Mouse (Mus musculus) cerebellum, adult 2 months (tissue): ENCODE results near the gene Lix1l. TPM values are rescaled to one million over a fixed set of nuclear protein-coding genes. Genes with fewer than 3 reads are reported as not detected.

ENCODE experiments used
- DNase-seq, 2 experiments: peaks; one replicate each; pipeline ENCODE4 v3.0.0; 2021
- H3K27ac ChIP-seq: fragments of 200-500 bp; 2 replicates; pipeline ENCODE4 v1.5.1; 2012; ENCODE audit warnings: low read length, control low read depth, inconsistent platforms; ENCODE audit not compliant: insufficient read depth
- H3K27me3 ChIP-seq: fragments of 200-500 bp; 2 replicates; pipeline ENCODE4 v1.6.1; 2012; ENCODE audit warnings: inconsistent platforms, mild to moderate bottlenecking, low read length, moderate library complexity; ENCODE audit not compliant: control insufficient read depth, insufficient read depth
- H3K4me1 ChIP-seq: fragments of 200-500 bp; 2 replicates; pipeline ENCODE4 v1.6.1; 2011; ENCODE audit warnings: low read length; ENCODE audit not compliant: control insufficient read depth, insufficient read depth
- H3K4me3 ChIP-seq: fragments of 200-500 bp; replicated peaks from 2 replicates; pipeline ENCODE3; 2011; ENCODE audit warnings: mild to moderate bottlenecking, low read depth, low read length, control low read depth; ENCODE audit not compliant: insufficient read depth
- CTCF ChIP-seq: fragments of 200-500 bp; IDR thresholded peaks from 2 replicates; pipeline ENCODE4 v1.5.1; 2011; ENCODE audit warnings: low read depth, mild to moderate bottlenecking, control low read depth, low read length, moderate library complexity, borderline replicate concordance; ENCODE audit not compliant: insufficient read depth
- POLR2A ChIP-seq: fragments of 200-500 bp; IDR thresholded peaks from 2 replicates; pipeline ENCODE4 v1.6.1; 2011; ENCODE audit warnings: low read length, control low read depth, borderline replicate concordance; ENCODE audit not compliant: insufficient read depth
- WGBS: fragments of 180-500 bp; shearing (Covaris S2); methylation state at CpG from one replicate; pipeline ENCODE4 v1.1.7; 2018; 5-methylcytosine and 5-hydroxymethylcytosine counted together
- polyA plus RNA-seq: library from polyadenylated mRNA; depleted of rRNA; stranded (reverse); fragments of >200 nt; gene quantifications from 2 replicates; pipeline ENCODE4 v1.2.3, GENCODE M21; 2012; rRNA removed

Lix1l gene
- polyA plus RNA-seq, 1 experiment: 24.7 TPM

DNA sequence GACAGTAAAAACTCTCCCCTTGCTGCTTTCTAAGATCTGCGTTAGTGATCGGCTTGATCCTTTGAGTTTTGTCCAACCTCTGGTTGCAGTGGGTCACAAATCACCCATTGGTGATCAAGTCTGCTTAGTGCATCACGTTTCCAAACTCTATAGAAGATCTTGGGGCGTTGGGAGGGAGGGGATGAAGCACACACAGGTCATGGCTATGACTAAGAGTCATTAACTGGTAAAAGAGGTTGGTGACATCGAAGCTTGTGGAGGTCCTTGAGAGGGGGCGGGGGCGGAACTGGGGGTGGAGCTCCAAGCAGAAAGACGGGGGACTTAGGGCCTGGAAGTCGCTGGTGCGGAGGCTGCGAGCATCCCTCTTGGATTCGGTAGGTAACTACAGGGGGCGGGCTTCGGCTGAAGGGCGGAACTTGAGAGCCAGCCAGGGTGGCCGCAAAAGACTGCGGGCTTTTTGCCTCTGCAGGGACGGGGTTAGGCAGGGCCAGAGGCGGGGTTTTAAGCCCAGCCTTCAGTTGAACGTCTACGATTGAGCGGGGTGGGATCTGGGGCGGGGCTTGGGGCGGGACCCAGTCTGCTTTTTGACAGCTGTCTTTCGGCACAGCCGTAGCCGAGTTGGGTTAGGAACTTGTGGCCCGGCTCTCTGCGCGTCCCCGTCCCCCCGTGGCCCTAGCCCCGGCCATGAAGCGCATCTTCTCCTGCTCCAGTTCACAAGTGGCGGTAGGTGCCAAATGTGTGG is 68.9 kb downstream of the Lix1l start, which contains the start of gene Ankrd35:
Gene Ankrd35 (plus strand): TSS at position 405 of the 742 bp plus-strand sequence.
- no peaks in the 10 kb centered on the region for H3K4me1 ChIP-seq
- no peaks in the 10 kb centered on the region for H3K27me3 ChIP-seq
- H3K4me3 ChIP-seq: peak within 1 kb of the TSS; percentile 68
- DNase-seq: peak; percentile 82 to 86
- WGBS: 5% methylated on average over 35 of the region's 35 CpGs
- TF ChIP-seq POLR2A: peak; percentile 13; the same call in 1 of the 2 replicates
- no peak for TF ChIP-seq CTCF
- H3K27ac ChIP-seq: no peak within 1 kb of the TSS

DNA sequence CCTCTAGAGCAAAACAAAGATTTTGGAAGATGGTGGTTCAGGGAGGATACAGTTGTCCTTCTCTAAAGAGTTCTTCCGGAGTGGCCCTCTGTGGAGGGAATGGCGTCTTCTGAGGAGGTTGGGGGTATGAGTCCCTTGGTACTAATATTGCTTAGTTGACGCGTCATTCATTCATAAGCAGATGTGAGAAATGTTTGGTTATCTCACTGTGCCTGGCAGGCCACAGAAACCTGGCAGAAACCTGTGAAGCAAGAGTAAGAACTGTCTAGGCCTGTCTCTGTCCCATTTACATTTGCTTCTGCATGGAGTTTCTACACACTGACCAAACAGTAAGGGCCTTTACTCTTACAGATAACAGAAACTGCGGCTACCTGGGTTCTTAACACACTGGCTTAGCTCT is 70.6 kb downstream of the Lix1l start:
- 96% methylated on average over 5 of the region's 5 CpGs for WGBS
- no peak overlapping the region for H3K4me3 ChIP-seq
- DNase-seq: no peak
- H3K4me1 ChIP-seq: no peaks in the 10 kb centered on the region
- no peaks in the 10 kb centered on the region for H3K27me3 ChIP-seq
- H3K27ac ChIP-seq: no peak overlapping the region
- TF ChIP-seq POLR2A (no peak), CTCF (no peak)

DNA sequence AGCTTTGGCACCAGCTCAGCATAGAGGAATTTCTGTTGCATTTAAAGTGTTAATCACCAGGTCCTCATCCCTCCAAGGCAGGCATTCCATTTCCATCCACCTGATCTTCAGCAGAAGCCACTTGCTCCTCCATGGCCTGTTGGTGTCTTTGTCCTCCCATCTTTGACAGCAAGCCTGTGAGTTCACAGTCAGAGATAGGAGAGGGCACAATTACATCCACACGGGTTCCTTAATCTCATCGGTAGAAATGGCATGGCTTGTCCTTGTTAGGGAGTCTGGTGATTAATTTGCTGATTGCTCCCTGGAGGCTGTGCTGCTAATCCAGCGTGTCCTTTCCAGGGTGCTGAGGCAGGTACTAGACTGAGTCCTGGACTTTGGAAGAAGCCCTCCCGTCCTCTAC is 72.6 kb downstream of the Lix1l start:
- TF ChIP-seq POLR2A (no peak), CTCF (no peak)
- Histone ChIP-seq H3K27ac (no peak overlapping the region), H3K4me1 (no peaks in the 10 kb centered on the region), H3K27me3 (no peaks in the 10 kb centered on the region), H3K4me3 (no peak overlapping the region)
- 74% methylated on average over 4 of the region's 4 CpGs for WGBS
- DNase-seq: no peak

DNA sequence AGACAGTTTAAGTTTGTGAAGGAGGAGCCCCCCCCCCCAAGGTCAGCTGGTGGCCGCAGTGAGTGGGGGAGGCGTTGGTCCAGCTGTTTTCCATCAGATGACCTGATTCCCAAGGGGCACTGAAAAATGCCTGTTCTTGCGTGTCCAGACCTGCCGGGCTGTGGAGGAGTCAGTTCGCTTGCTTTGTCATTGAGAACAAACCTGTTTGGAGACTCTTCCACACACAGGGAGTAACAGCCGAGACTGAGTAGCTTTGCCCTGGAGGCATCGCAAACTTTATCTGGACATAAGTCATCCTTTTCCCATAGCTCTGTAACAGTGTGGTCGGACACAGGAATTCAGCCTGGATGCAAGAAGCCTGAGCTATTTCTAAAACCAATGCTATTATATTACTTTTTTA is 73.5 kb downstream of the Lix1l start:
- 77% methylated on average over 8 of the region's 8 CpGs for WGBS
- Histone ChIP-seq H3K4me1 (no peaks in the 10 kb centered on the region), H3K27ac (no peak overlapping the region), H3K27me3 (no peaks in the 10 kb centered on the region), H3K4me3 (no peak overlapping the region)
- DNase-seq: no peak
- TF ChIP-seq POLR2A (no peak), CTCF (no peak)

DNA sequence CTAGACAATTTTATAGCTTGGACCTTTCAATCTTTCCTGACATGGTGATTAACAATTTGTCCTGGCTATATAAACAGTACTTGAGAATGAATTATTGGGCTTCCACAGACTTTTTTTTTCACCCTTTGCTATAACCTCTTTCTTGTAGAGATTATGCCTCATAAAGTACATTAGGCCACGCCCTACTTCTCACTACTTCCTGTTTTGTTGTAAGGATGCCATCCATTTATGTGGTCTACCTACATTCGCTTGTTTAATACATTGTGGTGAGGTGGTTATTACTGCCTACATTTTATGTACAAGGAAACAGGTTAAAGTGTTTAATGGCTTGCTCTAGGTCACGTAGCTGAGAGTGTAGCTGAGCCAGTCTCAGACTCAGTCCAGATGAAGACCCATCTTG is 74.2 kb downstream of the Lix1l start:
- DNase-seq: no peak
- Histone ChIP-seq H3K27me3 (no peaks in the 10 kb centered on the region), H3K4me1 (no peaks in the 10 kb centered on the region), H3K4me3 (no peak overlapping the region), H3K27ac (no peak overlapping the region)
- WGBS: 88% methylated on average over 3 of the region's 3 CpGs
- TF ChIP-seq CTCF: no peak
- no peak for TF ChIP-seq POLR2A

DNA sequence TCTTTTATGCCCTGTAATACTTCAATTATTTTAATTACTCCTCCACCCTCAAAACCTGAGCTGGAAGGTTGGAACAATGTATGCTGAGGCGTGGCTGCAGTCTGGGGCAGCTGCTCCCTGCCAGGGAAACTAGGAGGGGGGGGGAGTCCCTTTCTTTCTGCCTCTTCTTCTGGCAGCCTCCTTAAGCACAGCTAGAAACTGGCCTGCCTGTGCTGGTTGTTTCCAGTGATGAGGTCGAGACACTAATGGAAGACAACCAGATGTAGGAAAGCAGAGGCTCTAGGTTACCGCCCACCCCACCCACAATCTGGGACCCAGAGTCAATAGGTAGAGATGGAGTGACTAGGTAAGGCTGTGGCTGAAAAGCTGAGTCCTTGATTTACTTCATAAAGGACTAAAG is 74.7 kb downstream of the Lix1l start:
- H3K4me3 ChIP-seq: no peak overlapping the region
- no peaks in the 10 kb centered on the region for H3K27me3 ChIP-seq
- 46% methylated on average over 3 of the region's 3 CpGs for WGBS
- H3K4me1 ChIP-seq: no peaks in the 10 kb centered on the region
- no peak for TF ChIP-seq POLR2A
- no peak for TF ChIP-seq CTCF
- no peak for DNase-seq
- no peak overlapping the region for H3K27ac ChIP-seq

Other genes starting within 250 kb of the Lix1l start
- gene BC107364, start 148.8 kb upstream of the Lix1l start, polyA plus RNA-seq: not detected in 2 replicates
- 0.21 and 0.41 TPM in 2 replicates for gene Hfe2, start 76.0 kb upstream of the Lix1l start, polyA plus RNA-seq
- gene Txnip, start 43.2 kb upstream of the Lix1l start, polyA plus RNA-seq: 15.2 and 21.9 TPM in 2 replicates
- gene Gm16253, start 24.2 kb upstream of the Lix1l start, polyA plus RNA-seq: not detected in 2 replicates
- gene Polr3gl, start 7.0 kb upstream of the Lix1l start, polyA plus RNA-seq: 53.1 and 55.5 TPM in 2 replicates
- gene Ankrd34a, start 4.5 kb upstream of the Lix1l start, polyA plus RNA-seq: 53.2 and 58.1 TPM in 2 replicates
- gene Rbm8a, start 28.8 kb downstream of the Lix1l start, polyA plus RNA-seq: 44.6 and 45.4 TPM in 2 replicates
- 61.8 and 62.3 TPM in 2 replicates for gene Pex11b, start 34.2 kb downstream of the Lix1l start, polyA plus RNA-seq
- 0.16 and 0.21 TPM in 2 replicates for gene Gm42957, start 34.3 kb downstream of the Lix1l start, polyA plus RNA-seq
- gene Itga10, start 44.4 kb downstream of the Lix1l start, polyA plus RNA-seq: 4.7 and 5.1 TPM in 2 replicates
- 9.4 and 11.6 TPM in 2 replicates for gene Ankrd35, start 69.0 kb downstream of the Lix1l start, polyA plus RNA-seq
- 38.6 and 41.9 TPM in 2 replicates for gene Pias3, start 95.2 kb downstream of the Lix1l start, polyA plus RNA-seq
- 11.8 and 14.3 TPM in 2 replicates for gene Nudt17, start 107.4 kb downstream of the Lix1l start, polyA plus RNA-seq
- 42.9 and 47.1 TPM in 2 replicates for gene Polr3c, start 126.5 kb downstream of the Lix1l start, polyA plus RNA-seq
- 57.0 and 58.8 TPM in 2 replicates for gene Rnf115, start 126.5 kb downstream of the Lix1l start, polyA plus RNA-seq
- 0.03 TPM in 1 of 2 replicates, not detected in the other for gene Pdzk1, start 228.1 kb downstream of the Lix1l start, polyA plus RNA-seq
- gene Cd160, start 228.2 kb downstream of the Lix1l start, polyA plus RNA-seq: not detected in 2 replicates